Mouse (Mus musculus): ENCODE results near the gene Kank3. TPM values are rescaled to one million over a fixed set of nuclear protein-coding genes. Genes with fewer than 3 reads are reported as not detected.

Kank3 gene
- total and polyA plus RNA-seq, 2 experiments from 2014 or later, result 19.8 to 46.2 TPM

DNA sequence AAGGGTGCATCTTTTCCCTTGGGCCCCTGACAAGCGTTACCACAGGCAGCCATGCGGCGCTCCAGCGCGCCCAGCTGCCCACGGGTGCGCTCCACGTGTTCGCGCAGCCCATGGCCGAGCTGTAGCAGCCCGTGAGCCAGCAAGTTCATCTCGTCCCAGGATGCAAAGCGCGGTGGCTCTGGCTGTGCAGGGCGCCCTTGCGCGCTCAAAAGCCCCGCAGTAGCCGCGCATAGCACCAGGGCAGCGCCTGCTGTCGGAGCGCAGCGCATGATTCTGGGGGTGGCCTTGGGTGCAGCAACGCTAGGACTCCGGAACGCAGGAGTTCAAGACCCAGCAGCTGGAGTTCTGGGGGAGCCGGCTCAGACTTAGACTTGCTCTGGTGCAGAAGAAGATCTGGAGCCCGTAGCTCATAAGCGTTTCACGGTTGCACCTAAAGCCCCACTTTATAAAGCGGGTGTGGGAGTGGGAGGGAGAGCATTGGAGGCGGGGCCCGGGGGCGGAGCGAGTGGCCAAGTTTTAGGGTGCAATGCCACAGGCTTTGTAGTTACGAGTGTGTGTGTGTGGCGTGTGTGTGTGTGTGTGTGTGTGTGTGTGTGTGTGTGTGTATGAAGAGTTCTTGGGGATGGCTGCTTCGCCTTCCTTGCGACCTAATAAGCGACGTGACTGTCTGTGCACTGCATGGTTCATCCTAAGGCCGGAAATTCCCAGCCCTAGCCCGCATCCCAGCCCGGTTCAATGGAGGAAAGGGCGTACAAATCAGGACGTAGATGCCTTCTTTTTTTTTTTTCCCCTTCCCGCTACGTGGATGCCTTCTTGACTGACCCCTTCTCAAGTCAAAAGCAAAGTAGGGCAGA, 29.0 kb upstream of the Kank3 start, which contains the start of gene Angptl4:
Gene Angptl4 (minus strand): TSS at position 707 of the 854 bp plus-strand sequence.
- H3K4me3 ChIP-seq (ENCODE audit: low read depth, low read length), result peak within 1 kb of the TSS; percentile 43
- ATAC-seq (ENCODE audit: low FRiP score) (peak; percentile 79), DNase-seq (ENCODE audit: low spot score) (peak; percentile 53)
- H3K9me3 ChIP-seq (ENCODE audit: low read length), result no peaks in the 10 kb centered on the region
- TF ChIP-seq CTCF (IDR thresholded peaks at IDR 0.05), result no peak
- peaks cover 4% of the 10 kb centered on the region; the same call in 1 of the 2 replicates for H3K36me3 ChIP-seq (ENCODE audit: insufficient read depth, low read length)
- no peaks in the 10 kb centered on the region for H3K27me3 ChIP-seq (ENCODE audit: insufficient read depth, low read length)
- H3K27ac ChIP-seq (ENCODE audit: low read depth, low read length), result peak within 1 kb of the TSS; percentile 52
- WGBS, result 2% methylated on average over 48 of the region's 50 CpGs
- H3K4me2 ChIP-seq (ENCODE audit: low read depth, low read length, poor library complexity, severe bottlenecking), result peak within 1 kb of the TSS; percentile 79
- peak within 1 kb of the TSS; percentile 55 for H3K9ac ChIP-seq (replicated peaks; ENCODE audit: low read length, poor library complexity, severe bottlenecking)
- peaks cover 9% of the 10 kb centered on the region; the same call in 1 of the 2 replicates for H3K4me1 ChIP-seq (ENCODE audit: insufficient read depth, low read length)

DNA sequence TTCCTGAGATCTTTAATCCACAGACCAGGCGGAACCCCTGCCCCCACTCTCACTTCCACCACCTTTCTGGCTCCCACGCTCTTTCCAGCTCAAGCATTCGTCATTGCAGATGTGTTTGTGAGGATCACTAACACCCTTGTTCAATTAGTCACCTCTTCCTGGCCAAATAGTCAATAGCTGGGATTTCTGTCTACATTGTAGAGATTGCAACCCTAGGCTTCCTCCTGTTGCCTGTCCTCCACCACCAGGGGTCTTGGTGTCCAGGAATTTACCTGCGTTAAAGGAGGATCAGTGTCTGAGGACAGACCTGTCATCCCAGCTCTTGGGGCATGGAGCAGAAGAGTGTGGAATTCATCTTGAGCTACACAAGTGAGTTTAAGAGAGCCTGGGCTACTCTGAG, 28.3 kb upstream of the Kank3 start:
- Histone ChIP-seq H3K9me3 (ENCODE audit: low read length) (no peaks in the 10 kb centered on the region), H3K4me2 (ENCODE audit: low read depth, low read length, poor library complexity, severe bottlenecking) (peak overlapping the region; percentile 79), H3K27ac (ENCODE audit: low read depth, low read length) (0 out of 2 replicates have a peak overlapping the region, but pooled peaks have one; percentile 12), H3K27me3 (ENCODE audit: insufficient read depth, low read length) (no peaks in the 10 kb centered on the region), H3K4me3 (ENCODE audit: low read depth, low read length) (peak overlapping the region; percentile 43; the same call in 1 of the 2 replicates), H3K36me3 (ENCODE audit: insufficient read depth, low read length) (no peaks in the 10 kb centered on the region), H3K4me1 (ENCODE audit: insufficient read depth, low read length) (peaks cover 9% of the 10 kb centered on the region; the same call in 1 of the 2 replicates), H3K9ac (replicated peaks; ENCODE audit: low read length, poor library complexity, severe bottlenecking) (peak overlapping the region; percentile 55; the same call in 1 of the 2 replicates)
- no peak for DNase-seq (ENCODE audit: low spot score)
- TF ChIP-seq CTCF (IDR thresholded peaks at IDR 0.05), result peak; percentile 34
- 43% methylated on average over 4 of the region's 4 CpGs for WGBS
- no peak for ATAC-seq (ENCODE audit: low FRiP score)

DNA sequence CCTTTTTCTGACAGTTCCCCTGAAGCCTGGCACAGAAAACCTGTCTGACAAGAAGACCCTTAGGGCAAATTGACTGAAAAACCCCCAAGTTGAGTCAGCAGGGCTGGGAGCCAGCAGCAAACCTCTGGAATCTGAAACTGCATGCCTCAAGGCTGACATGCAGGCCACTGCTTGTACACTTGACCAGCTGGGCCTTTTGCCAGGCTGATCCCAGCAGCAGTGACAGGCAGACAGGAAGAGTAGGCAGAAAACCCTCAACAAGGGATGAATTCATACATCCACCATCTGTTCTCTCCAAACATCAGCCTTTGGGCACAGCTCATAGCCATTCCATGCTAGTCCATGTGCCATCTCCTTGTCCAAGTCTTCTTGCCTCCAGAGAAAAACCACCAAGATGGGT, 26.9 kb upstream of the Kank3 start:
- H3K4me2 ChIP-seq (ENCODE audit: low read depth, low read length, poor library complexity, severe bottlenecking), result no peak overlapping the region
- ATAC-seq (ENCODE audit: low FRiP score) (no peak), DNase-seq (ENCODE audit: low spot score) (peak; percentile 41)
- H3K9ac ChIP-seq (replicated peaks; ENCODE audit: low read length, poor library complexity, severe bottlenecking), result no peak overlapping the region
- TF ChIP-seq CTCF (IDR thresholded peaks at IDR 0.05), result no peak
- no peak overlapping the region for H3K27ac ChIP-seq (ENCODE audit: low read depth, low read length)
- H3K9me3 ChIP-seq (ENCODE audit: low read length), result no peaks in the 10 kb centered on the region
- no peak overlapping the region for H3K4me3 ChIP-seq (ENCODE audit: low read depth, low read length)
- H3K36me3 ChIP-seq (ENCODE audit: insufficient read depth, low read length), result no peaks in the 10 kb centered on the region
- H3K4me1 ChIP-seq (ENCODE audit: insufficient read depth, low read length), result peaks cover 9% of the 10 kb centered on the region; the same call in 1 of the 2 replicates
- no peaks in the 10 kb centered on the region for H3K27me3 ChIP-seq (ENCODE audit: insufficient read depth, low read length)

DNA sequence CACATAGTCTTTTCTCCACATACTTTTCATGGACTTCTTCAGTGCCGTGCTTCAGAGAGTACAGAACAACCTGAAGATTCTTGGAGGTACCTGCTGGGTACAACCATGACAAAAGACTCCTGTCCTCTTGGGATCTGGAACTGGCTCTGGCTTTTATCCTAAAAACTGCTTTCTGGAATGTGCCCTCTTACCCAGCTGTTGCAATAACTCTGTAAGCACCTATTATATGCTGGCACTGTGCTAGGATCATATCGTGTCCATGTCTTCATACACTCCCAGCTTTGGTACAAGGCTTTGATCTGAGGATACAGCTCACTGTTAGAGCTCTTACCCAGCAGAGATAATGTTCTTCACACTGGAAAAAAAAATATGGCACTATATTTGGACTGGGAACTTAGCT, 25.4 kb upstream of the Kank3 start:
- no peak for ATAC-seq (ENCODE audit: low FRiP score)
- H3K4me3 ChIP-seq (ENCODE audit: low read depth, low read length), result no peak overlapping the region
- no peak for DNase-seq (ENCODE audit: low spot score)
- 92% methylated on average over 2 of the region's 2 CpGs for WGBS
- no peaks in the 10 kb centered on the region for H3K36me3 ChIP-seq (ENCODE audit: insufficient read depth, low read length)
- no peaks in the 10 kb centered on the region for H3K9me3 ChIP-seq (ENCODE audit: low read length)
- no peaks in the 10 kb centered on the region for H3K27me3 ChIP-seq (ENCODE audit: insufficient read depth, low read length)
- no peak overlapping the region for H3K27ac ChIP-seq (ENCODE audit: low read depth, low read length)
- H3K9ac ChIP-seq (replicated peaks; ENCODE audit: low read length, poor library complexity, severe bottlenecking), result no peak overlapping the region
- peaks cover 9% of the 10 kb centered on the region; the same call in 1 of the 2 replicates for H3K4me1 ChIP-seq (ENCODE audit: insufficient read depth, low read length)
- TF ChIP-seq CTCF (IDR thresholded peaks at IDR 0.05), result no peak
- no peak overlapping the region for H3K4me2 ChIP-seq (ENCODE audit: low read depth, low read length, poor library complexity, severe bottlenecking)

DNA sequence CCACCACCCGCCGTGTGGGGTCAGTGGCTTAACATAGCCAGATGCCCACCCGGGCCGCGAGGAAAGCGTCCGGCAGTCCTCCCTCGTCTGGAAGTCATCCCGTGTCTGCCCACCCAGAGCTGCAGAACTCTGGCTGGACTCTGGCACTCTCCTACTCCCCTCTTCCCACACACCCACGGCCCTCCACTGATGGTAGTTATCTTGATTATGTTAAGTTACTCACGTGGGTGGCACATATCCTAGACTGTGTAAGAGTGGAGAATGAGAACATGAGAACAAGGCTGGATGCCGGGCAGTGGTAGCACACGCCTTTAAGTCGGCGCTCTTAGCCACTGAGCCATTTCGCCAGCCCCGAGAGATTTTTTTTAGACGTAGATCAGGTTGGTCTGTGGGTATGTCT, 23.9 kb upstream of the Kank3 start:
- no peak for DNase-seq (ENCODE audit: low spot score)
- H3K4me1 ChIP-seq (ENCODE audit: insufficient read depth, low read length), result peaks cover 4% of the 10 kb centered on the region; the same call in 1 of the 2 replicates
- H3K4me2 ChIP-seq (ENCODE audit: low read depth, low read length, poor library complexity, severe bottlenecking), result no peak overlapping the region
- no peak overlapping the region for H3K4me3 ChIP-seq (ENCODE audit: low read depth, low read length)
- no peaks in the 10 kb centered on the region for H3K36me3 ChIP-seq (ENCODE audit: insufficient read depth, low read length)
- no peaks in the 10 kb centered on the region for H3K9me3 ChIP-seq (ENCODE audit: low read length)
- no peak overlapping the region for H3K9ac ChIP-seq (replicated peaks; ENCODE audit: low read length, poor library complexity, severe bottlenecking)
- 86% methylated on average over 18 of the region's 18 CpGs for WGBS
- H3K27ac ChIP-seq (ENCODE audit: low read depth, low read length), result no peak overlapping the region
- no peak for ATAC-seq (ENCODE audit: low FRiP score)
- no peak for TF ChIP-seq CTCF (IDR thresholded peaks at IDR 0.05)
- H3K27me3 ChIP-seq (ENCODE audit: insufficient read depth, low read length), result no peaks in the 10 kb centered on the region

DNA sequence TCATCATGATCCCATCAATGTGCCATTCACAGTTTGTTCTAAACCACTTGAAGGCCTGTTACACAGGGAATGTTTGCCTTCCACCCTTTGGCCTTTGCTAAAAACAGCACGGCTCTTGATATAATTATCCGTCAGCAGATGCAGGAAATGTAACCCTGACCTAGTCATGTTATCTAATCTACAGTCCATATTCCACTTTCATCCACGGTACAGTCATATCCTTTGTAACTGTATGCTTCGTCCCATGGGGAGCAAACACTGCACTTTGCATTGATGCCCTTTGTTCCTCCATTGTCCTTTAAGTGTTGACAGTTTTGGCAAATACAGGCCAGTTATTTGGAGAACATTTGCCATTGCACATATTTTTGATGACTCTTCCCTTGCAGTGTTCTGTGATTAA, 21.6 kb upstream of the Kank3 start:
- DNase-seq (ENCODE audit: low spot score) (no peak), ATAC-seq (ENCODE audit: low FRiP score) (no peak)
- 85% methylated on average over 4 of the region's 4 CpGs for WGBS
- Histone ChIP-seq H3K4me3 (ENCODE audit: low read depth, low read length) (no peak overlapping the region), H3K36me3 (ENCODE audit: insufficient read depth, low read length) (no peaks in the 10 kb centered on the region), H3K9me3 (ENCODE audit: low read length) (no peaks in the 10 kb centered on the region), H3K27me3 (ENCODE audit: insufficient read depth, low read length) (no peaks in the 10 kb centered on the region), H3K4me2 (ENCODE audit: low read depth, low read length, poor library complexity, severe bottlenecking) (no peak overlapping the region), H3K27ac (ENCODE audit: low read depth, low read length) (no peak overlapping the region), H3K4me1 (ENCODE audit: insufficient read depth, low read length) (no peaks in the 10 kb centered on the region), H3K9ac (replicated peaks; ENCODE audit: low read length, poor library complexity, severe bottlenecking) (no peak overlapping the region)
- TF ChIP-seq CTCF (IDR thresholded peaks at IDR 0.05), result no peak
